Mouse (Mus musculus) 3134 (cell line): ENCODE data around the gene Kdr.

ENCODE experiments used
- DNase-seq: peaks from one replicate; pipeline ENCODE4 v3.0.0-alpha.2; 2011; ENCODE audit warnings: low spot score; ENCODE audit not compliant: insufficient read length; ENCODE audit errors: extremely low read depth

Kdr gene

DNA sequence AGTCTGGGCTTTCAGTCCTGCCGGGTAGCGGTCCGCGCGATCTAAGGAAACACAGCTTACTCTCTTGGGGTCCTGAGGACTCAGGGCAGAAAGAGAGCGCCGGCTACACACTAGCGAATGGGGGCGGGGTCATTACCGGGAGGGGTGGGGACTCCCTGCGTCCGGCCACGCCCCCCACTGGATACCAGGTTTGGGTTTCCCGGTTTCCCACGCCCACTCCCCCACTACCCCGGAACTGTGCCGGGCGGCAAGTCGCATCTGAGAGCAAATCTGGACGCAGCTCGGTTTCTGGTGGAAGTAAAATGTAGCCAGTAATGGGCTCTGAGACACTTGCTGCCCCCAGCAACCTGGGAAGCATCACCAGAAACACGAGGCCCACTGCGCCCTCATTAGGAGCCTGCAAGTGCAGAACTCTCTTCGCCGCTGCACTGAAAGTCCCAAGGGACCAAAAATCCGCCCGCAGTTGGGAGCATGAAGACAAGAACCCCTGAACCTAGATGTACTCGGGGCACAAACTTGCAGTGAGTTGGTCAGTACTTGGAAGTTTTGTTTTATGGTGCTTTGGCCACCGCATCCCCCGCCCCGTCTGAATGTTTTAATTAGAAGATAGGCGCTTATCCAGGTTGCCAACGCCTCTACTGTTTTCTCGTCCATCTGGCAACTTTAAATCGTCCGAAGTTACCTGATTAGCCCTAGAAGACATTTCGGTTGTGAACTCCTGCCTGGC, at the start of gene Kdr:
Kdr (minus strand) TSS at position 85 of the 727 bp plus-strand sequence.
- no peak for DNase-seq

- DNase-seq = no peak
Measured at GRCm38 (mm10) chr5:76026805-76027204, 48.5 kb upstream of the Kdr start.

DNA sequence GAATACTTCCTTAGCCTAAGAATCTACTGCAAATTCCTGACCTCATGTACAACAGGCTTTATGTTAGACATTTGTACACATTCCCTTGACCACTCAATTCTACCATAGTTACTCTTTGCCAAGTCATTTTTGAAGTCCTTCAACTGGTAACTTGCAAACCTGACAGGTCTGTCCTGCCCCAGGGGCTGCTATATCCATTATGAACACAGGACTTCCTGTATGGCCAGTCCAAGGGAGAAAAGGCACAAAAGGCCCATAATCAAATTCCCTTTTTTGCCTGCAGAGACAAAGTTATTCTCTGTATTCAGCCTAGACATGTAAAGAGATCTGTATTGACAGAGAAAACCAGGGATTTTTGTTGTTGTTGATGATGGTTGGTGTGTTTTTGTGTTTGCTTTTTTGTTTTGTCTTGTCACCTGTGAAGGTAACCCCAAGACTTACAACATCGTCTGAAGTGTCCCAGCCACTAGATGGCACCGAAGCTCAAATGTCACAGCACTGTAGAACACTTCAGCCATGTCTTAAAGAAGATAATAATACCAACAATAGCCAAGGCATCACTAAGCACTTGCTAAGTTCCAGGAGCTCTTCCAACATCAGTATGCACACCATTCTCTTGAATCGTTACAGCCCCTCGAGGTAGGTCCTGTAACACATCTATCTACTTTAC, 47.9 kb upstream of the Kdr start:
- no peak for DNase-seq

DNA sequence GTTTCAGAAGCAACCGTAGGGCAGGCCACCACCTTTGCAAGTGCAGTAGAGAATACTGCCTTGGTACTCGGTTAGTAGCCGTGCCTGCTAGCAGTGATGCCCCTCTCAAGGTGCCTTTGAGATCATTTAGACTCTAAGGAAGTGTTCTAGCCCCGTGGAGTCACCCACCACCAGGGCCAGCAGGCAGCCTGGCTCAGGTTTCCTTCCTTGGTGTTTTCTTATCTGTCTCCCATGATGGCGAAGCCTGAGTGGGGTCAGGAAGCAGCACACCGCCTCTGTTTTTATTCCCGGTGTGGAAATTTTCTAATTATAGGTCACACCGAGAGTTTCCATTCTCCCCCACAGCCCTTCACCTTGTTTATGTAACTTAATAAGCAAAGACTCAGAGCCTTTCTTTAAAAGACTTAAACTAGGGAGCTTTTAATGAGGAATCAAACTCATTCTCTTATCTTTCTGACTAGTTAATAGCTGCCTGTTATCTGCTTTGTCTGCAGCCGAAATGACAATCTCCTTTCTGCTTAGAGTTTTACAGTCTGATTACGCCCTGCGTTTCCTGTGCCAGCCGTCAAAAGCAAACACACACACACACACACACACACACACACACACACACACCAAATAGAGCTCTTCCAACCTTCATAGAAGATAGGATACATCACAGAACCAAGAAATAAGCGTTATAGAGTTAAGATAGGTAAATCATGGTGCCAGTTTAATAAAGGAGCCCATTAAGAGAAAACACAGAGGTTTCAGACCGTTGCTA, 44.9 kb upstream of the Kdr start:
- DNase-seq = no peak

DNA sequence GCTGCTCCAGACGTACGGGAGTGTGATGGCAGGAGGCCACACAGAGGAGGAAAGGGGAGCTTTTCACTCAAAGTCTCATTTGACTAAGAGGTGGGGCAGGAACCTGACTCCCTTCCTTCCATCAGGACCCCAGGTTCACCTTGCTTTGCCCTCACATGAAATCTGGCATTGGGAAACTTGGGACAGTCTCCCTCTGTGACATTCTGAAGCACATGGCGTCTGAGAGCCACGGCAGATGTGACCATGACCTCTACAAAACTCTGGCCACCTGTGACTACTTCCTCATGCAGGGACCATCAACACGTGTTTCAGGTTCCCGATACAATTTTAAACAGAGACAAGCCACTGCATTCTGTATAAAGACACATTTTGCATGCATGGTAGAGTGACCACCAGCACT, 44.2 kb upstream of the Kdr start:
- no peak for DNase-seq

DNA sequence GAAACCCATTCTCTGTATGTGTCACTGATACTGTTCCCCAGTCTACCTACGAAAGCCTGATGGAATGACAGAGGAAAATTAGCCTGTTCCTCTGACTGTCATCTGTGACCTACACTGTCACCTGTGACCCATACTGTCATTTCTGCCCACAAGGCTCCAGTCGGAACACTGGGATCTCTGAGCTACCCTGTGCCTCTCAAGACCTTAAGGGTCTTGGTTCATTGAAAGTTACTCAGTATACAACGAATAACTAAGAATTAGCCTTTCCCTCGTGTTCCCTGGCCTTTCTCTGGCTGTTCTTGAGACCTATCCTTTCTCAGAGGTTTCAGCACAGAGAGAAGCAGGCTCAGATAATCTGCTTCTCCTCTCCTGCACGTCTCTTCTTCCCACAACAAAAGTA, 40.1 kb upstream of the Kdr start:
- DNase-seq = no peak

DNA sequence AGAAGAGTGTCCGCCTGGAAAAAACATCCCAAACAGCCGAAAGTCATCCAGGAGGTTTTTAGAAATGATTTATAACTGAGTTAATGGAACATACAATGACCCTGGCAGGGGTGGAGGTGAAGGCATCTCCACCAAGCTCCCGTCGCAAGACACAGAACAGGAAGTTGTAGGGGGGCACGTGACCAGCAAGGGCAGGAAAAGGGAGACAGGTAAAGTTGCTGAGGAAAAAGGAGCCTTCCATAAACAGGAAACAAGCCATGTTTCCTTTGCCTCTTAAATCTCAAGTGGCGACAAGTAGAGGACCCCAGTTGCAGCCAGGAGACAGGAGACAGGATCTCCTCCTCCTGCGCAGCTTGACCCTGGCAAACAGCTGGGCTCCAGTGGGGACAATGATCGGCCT, 37.8 kb upstream of the Kdr start:
- DNase-seq = no peak

GRCm38 (mm10) chr5:76013881-76014431, 35.7 kb upstream of the Kdr start:
- DNase-seq = no peak

- no peak for DNase-seq
Measured at GRCm38 (mm10) chr5:76006403-76006802, 28.1 kb upstream of the Kdr start.

DNA sequence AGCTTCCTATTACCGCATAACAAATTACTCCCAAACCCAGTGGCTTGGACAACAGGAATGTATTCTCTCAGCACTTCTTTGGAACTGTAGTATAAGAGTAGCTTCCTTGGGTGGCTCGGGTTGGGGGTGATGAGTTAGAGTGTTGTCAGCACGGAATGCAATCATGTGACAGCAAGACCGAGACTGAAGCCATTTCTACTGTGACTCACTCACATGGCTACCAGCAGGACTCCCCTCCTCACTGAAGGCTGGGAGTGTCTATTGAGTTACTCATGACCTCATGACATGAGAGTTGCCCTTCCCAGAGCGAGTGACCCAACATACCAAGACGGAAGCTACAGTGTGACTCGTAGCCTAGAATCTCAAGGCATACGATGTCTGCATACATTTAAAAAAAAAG, 12.0 kb upstream of the Kdr start:
- peak; percentile 46 for DNase-seq

GRCm38 (mm10) chr5:75987530-75987929, 9.3 kb upstream of the Kdr start:
- no peak for DNase-seq

GRCm38 (mm10) chr5:75980521-75981311, 2.5 kb upstream of the Kdr start:
- no peak for DNase-seq

- DNase-seq = no peak
Measured at GRCm38 (mm10) chr5:75979108-75979507, 850 bp upstream of the Kdr start.

DNA sequence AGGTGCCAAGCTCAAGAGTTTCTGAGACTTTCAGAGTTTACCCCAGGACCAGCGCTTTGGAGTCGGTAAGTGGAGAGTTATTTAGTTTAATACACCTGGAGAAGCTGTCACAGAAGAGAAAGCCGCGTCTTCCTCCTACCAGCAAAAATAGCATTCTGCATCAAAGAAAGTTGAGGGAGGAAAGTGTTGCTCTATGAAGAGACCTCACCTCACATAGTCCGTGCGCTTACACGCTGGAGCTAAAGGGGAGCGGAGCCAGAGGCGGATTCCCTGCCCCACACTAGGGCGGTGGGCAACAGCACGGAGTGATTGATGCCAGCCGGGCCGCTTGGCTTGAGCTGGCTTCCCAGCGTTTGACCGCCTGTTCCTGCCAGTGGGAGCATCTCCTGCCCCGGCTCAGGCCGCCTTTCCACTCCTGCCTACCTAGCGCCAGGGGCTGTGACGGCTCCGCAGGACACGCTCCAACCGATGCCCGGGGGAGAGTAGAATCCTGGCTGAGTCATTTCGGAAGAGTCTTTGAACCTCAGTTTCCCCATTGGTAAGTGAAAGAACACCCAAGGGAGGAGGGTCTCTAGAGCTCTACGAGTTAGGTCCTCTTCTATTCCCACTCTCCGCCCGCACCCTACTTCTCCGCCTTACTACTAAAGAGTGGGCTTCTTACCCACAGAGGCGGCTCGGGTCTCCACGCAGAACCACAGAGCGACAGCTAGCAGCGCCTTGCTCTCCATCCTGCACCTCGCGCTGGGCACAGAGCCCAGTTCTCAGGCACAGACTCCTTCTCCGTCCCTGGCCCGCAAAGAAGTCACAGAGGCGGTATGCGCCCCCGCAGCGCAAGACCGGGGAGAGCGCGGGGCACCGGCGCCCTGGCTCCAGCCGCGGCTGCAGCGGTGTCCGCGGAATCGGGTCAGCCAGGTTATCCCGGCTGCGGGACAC, 551 bp downstream of the Kdr start:
- no peak for DNase-seq

DNA sequence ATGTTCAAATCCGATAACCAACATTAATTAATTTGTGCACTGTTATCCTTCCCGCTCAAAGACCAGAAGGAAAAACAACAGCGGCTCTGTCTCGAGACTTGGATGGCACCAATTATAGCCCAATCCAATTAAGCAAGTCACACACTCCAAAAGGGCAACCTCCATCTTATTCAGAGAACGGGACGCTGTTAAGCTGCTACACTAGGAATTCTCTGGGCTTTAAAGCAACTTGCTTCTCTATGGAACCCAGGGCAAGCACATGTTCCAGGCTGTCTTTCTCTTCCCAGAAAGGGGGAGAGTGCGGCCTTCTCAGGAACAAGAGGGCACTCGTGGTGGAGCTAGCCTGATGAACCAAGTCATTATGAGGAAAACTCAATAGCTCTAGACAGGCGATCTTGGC, 1.6 kb downstream of the Kdr start:
- no peak for DNase-seq

DNA sequence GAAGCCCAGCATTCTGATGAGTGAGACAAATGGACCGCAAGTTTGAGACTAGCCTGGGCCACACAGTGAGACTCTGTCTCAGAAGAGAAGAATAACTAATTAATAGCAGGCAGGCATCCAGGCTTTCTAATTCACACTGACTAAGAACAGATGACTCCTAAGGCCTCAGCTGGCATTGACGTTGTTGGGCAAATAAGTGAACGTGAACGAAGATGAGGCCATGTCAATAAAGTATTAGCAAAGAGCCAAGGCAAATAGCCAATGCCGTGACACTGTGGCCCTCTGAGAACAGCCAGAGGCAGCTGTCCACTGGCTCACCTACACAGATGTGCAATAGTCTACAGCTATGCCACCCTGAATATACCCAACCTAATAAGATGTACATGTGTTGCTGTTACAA, 2.9 kb downstream of the Kdr start:
- DNase-seq = no peak

GRCm38 (mm10) chr5:75974543-75975130, 3.6 kb downstream of the Kdr start:
- no peak for DNase-seq

GRCm38 (mm10) chr5:75969887-75970286, 8.4 kb downstream of the Kdr start:
- no peak for DNase-seq

- DNase-seq = no peak
Measured at GRCm38 (mm10) chr5:75962558-75962957, 15.7 kb downstream of the Kdr start.
